Mouse (Mus musculus) brain, embryonic 18.5 days (tissue): ENCODE results near the gene Rps8.
"Not testable (repeated sequence)": the region's sequence is repeated elsewhere in the genome, so short reads cannot be mapped to it uniquely, and the experiment has no call there.

Experiments
- DNase-seq: peaks from one replicate; pipeline ENCODE4 v3.0.0-alpha.2; 2012; ENCODE audit warnings: low read depth, low spot score

Gene Rps8

GRCm38 (mm10) chr4:117155792-117156355 lies at the start of gene Rps8:
Rps8 (minus strand) TSS chr4:117156243.
- DNase-seq = peak; percentile 79

GRCm38 (mm10) chr4:117202992-117203354 lies 46.9 kb upstream of the Rps8 start:
- DNase-seq = no peak

GRCm38 (mm10) chr4:117202046-117202991 lies 46.3 kb upstream of the Rps8 start:
- no peak for DNase-seq

GRCm38 (mm10) chr4:117191804-117192203 lies 35.8 kb upstream of the Rps8 start:
- DNase-seq = no peak

GRCm38 (mm10) chr4:117190660-117191059 lies 34.6 kb upstream of the Rps8 start:
- DNase-seq = no peak

- DNase-seq = peak; percentile 64
These were observed 34.0 kb upstream of the Rps8 start for GRCm38 (mm10) chr4:117189856-117190543.

GRCm38 (mm10) chr4:117189382-117189855 lies 33.4 kb upstream of the Rps8 start:
- DNase-seq = peak; percentile 67

- no peak for DNase-seq
These were observed 32.9 kb upstream of the Rps8 start for GRCm38 (mm10) chr4:117188969-117189368.

- not testable (repeated sequence) for DNase-seq
These were observed 26.7 kb upstream of the Rps8 start for GRCm38 (mm10) chr4:117182759-117183096.

GRCm38 (mm10) chr4:117181863-117182758 lies 26.1 kb upstream of the Rps8 start, which contains the start of gene Kif2c:
Kif2c (minus strand) TSS chr4:117182639.
- DNase-seq = peak; percentile 84

GRCm38 (mm10) chr4:117169936-117170335 lies 13.9 kb upstream of the Rps8 start:
- no peak for DNase-seq

GRCm38 (mm10) chr4:117161183-117161582 lies 5.1 kb upstream of the Rps8 start:
- DNase-seq = no peak

GRCm38 (mm10) chr4:117159666-117160065 lies 3.6 kb upstream of the Rps8 start:
- no peak for DNase-seq

GRCm38 (mm10) chr4:117156372-117156771 lies 329 bp upstream of the Rps8 start:
- DNase-seq = no peak

GRCm38 (mm10) chr4:117155020-117155791 lies 837 bp downstream of the Rps8 start:
- no peak for DNase-seq

GRCm38 (mm10) chr4:117152714-117153113 lies 3.3 kb downstream of the Rps8 start:
- DNase-seq = no peak

GRCm38 (mm10) chr4:117151416-117151815 lies 4.6 kb downstream of the Rps8 start:
- no peak for DNase-seq

GRCm38 (mm10) chr4:117150212-117150733 lies 5.8 kb downstream of the Rps8 start:
- DNase-seq = no peak

- no peak for DNase-seq
These were observed 6.5 kb downstream of the Rps8 start for GRCm38 (mm10) chr4:117149291-117150211.
